ENCODE assay signal across 8 mouse cellular contexts in genomic region chr7:80688556-80689220, GRCm38 (mm10). TPM values are rescaled to one million over a fixed set of nuclear protein-coding genes. Genes with fewer than 3 reads are reported as not detected.
DNase-seq lines count a peak whose midpoint lies in the region; ATAC-seq and TF ChIP-seq lines count a peak whose summit lies in the region.

Crtc3 (minus strand) TSS chr7:80688877.

- no peaks in the 10 kb centered on the region for H3K36me3 ChIP-seq in embryonic facial prominence, embryonic 11.5 days (replicated peaks; ENCODE audit: control insufficient read depth, insufficient read depth, low read depth, low read length)
- no peaks in the 10 kb centered on the region for H3K36me3 ChIP-seq in intestine, postnatal 0 days (ENCODE audit: control insufficient read depth, insufficient read depth)
- no peaks in the 10 kb centered on the region for H3K36me3 ChIP-seq in limb, embryonic 11.5 days (ENCODE audit: control insufficient read depth, insufficient read depth, low read length)
- no peaks in the 10 kb centered on the region for H3K36me3 ChIP-seq in midbrain, embryonic 12.5 days

- H3K4me1 ChIP-seq in embryonic facial prominence, embryonic 11.5 days (ENCODE audit: control insufficient read depth, insufficient read depth, low read length), result no peaks in the 10 kb centered on the region
- H3K4me1 ChIP-seq in intestine, postnatal 0 days (replicated peaks; ENCODE audit: control insufficient read depth, insufficient read depth, low read length), result 0 out of 2 replicates have a peak, but pooled peaks cover 2% of the 10 kb centered on the region
- H3K4me1 ChIP-seq in limb, embryonic 11.5 days (ENCODE audit: control insufficient read depth, insufficient read depth, low read length), result peaks cover 4% of the 10 kb centered on the region; the same call in 1 of the 2 replicates
- peaks cover 14% of the 10 kb centered on the region for H3K4me1 ChIP-seq in midbrain, embryonic 12.5 days

- peak within 1 kb of the TSS; percentile 86 for H3K4me2 ChIP-seq in embryonic facial prominence, embryonic 11.5 days (ENCODE audit: low read depth, low read length)
- H3K4me2 ChIP-seq in intestine, postnatal 0 days (replicated peaks; ENCODE audit: low read depth), result peak within 1 kb of the TSS; percentile 94
- H3K4me2 ChIP-seq in limb, embryonic 11.5 days (ENCODE audit: low read depth, severe bottlenecking), result peak within 1 kb of the TSS; percentile 75
- H3K4me2 ChIP-seq in midbrain, embryonic 12.5 days (replicated peaks), result peak within 1 kb of the TSS; percentile 67

- ATAC-seq in embryonic facial prominence, embryonic 11.5 days (replicated peaks; ENCODE audit: insufficient number of reproducible peaks, low FRiP score, low TSS enrichment, low read depth), result peak; percentile 78
- peak; percentile 55 for ATAC-seq in granulocyte monocyte progenitor cell, adult 5-6 weeks (replicated peaks; ENCODE audit: poor library complexity, severe bottlenecking)
- peak; percentile 85 for ATAC-seq in intestine, postnatal 0 days
- ATAC-seq in limb, embryonic 11.5 days (ENCODE audit: insufficient number of reproducible peaks, low FRiP score, low TSS enrichment, low read depth), result peak; percentile 71
- peak; percentile 85 for ATAC-seq in midbrain, embryonic 12.5 days (ENCODE audit: low FRiP score, low read depth)

- H3K27ac ChIP-seq in embryonic facial prominence, embryonic 11.5 days (replicated peaks; ENCODE audit: low read depth, low read length), result peak within 1 kb of the TSS; percentile 88
- peak within 1 kb of the TSS; percentile 96 for H3K27ac ChIP-seq in intestine, postnatal 0 days (ENCODE audit: low read depth, low read length)
- H3K27ac ChIP-seq in limb, embryonic 11.5 days (replicated peaks; ENCODE audit: low read depth, low read length), result peak within 1 kb of the TSS; percentile 94
- H3K27ac ChIP-seq in midbrain, embryonic 12.5 days (replicated peaks), result peak within 1 kb of the TSS; percentile 96

- H3K4me3 ChIP-seq in embryonic facial prominence, embryonic 11.5 days (ENCODE audit: low read depth, low read length), result peak within 1 kb of the TSS; percentile 83
- H3K4me3 ChIP-seq in intestine, postnatal 0 days (ENCODE audit: low read depth, low read length), result peak within 1 kb of the TSS; percentile 86
- H3K4me3 ChIP-seq in limb, embryonic 11.5 days (ENCODE audit: low read depth, low read length), result peak within 1 kb of the TSS; percentile 80
- peak within 1 kb of the TSS; percentile 76 for H3K4me3 ChIP-seq in midbrain, embryonic 12.5 days

- no peaks in the 10 kb centered on the region for H3K27me3 ChIP-seq in embryonic facial prominence, embryonic 11.5 days (ENCODE audit: control insufficient read depth, insufficient read depth, low read length)
- H3K27me3 ChIP-seq in intestine, postnatal 0 days (replicated peaks; ENCODE audit: control insufficient read depth, insufficient read depth, low read length), result no peaks in the 10 kb centered on the region
- no peaks in the 10 kb centered on the region for H3K27me3 ChIP-seq in limb, embryonic 11.5 days (ENCODE audit: control insufficient read depth, insufficient read depth, low read length)
- H3K27me3 ChIP-seq in midbrain, embryonic 12.5 days, result no peaks in the 10 kb centered on the region

- H3K9ac ChIP-seq in embryonic facial prominence, embryonic 11.5 days (replicated peaks; ENCODE audit: low read length), result peak within 1 kb of the TSS; percentile 95
- peak within 1 kb of the TSS; percentile 93 for H3K9ac ChIP-seq in intestine, postnatal 0 days (ENCODE audit: low read depth, low read length)
- peak within 1 kb of the TSS; percentile 93 for H3K9ac ChIP-seq in limb, embryonic 11.5 days (ENCODE audit: low read length)
- peak within 1 kb of the TSS; percentile 95 for H3K9ac ChIP-seq in midbrain, embryonic 12.5 days (replicated peaks)

- 0% methylated on average over 77 of the region's 83 CpGs for WGBS in embryonic facial prominence, embryonic 11.5 days
- WGBS in intestine, postnatal 0 days, result 1% methylated on average over 56 of the region's 83 CpGs
- WGBS in limb, embryonic 11.5 days, result under 1% methylated on average over 72 of the region's 83 CpGs
- under 1% methylated on average over 83 of the region's 83 CpGs for WGBS in midbrain, embryonic 12.5 days

- no peaks in the 10 kb centered on the region for H3K9me3 ChIP-seq in embryonic facial prominence, embryonic 11.5 days (replicated peaks; ENCODE audit: control insufficient read depth, low read length)
- H3K9me3 ChIP-seq in intestine, postnatal 0 days (ENCODE audit: control insufficient read depth), result no peaks in the 10 kb centered on the region
- no peaks in the 10 kb centered on the region for H3K9me3 ChIP-seq in limb, embryonic 11.5 days (ENCODE audit: control insufficient read depth, low read length)
- H3K9me3 ChIP-seq in midbrain, embryonic 12.5 days, result no peaks in the 10 kb centered on the region

- peak; percentile 70 to 72 for DNase-seq in urinary bladder, adult 18-20 months (ENCODE audit: low spot score in 2 of 2)
- DNase-seq in urinary bladder, postnatal 10 days (ENCODE audit: low spot score), result no peak
- DNase-seq in embryonic facial prominence, embryonic 11.5 days (ENCODE audit: low spot score), result peak; percentile 80
- peak; percentile 76 for DNase-seq in limb, embryonic 11.5 days (ENCODE audit: low spot score)
- peak; percentile 59 for DNase-seq in skeletal muscle tissue, adult 2 months (ENCODE audit: low read depth, low spot score)

- peak; percentile 34 for TF ChIP-seq CTCF in intestine, postnatal 0 days (IDR thresholded peaks at IDR 0.05; ENCODE audit: low read depth)

RNA-seq across cellular contexts. Expression of gene Crtc3, which starts in this region (rescaled TPM):
- 8.4 and 9.7 TPM in 2 replicates for polyA plus RNA-seq in embryonic facial prominence, embryonic 11.5 days (2014; fragmentation: Nextera tagmentation; extraction: Ambion mirVana)
- total RNA-seq in granulocyte monocyte progenitor cell, adult 5-6 weeks (2014; fragmentation: Nextera tagmentation), result 21.7 and 33.0 TPM in 2 replicates
- total RNA-seq in granulocyte monocyte progenitor cell, adult 5-6 weeks (2017), result 6.2 and 6.8 TPM in 2 replicates
- polyA plus RNA-seq in intestine, postnatal 0 days (2015; fragmentation: Nextera tagmentation; extraction: Ambion mirVana), result 11.5 and 13.8 TPM in 2 replicates
- polyA plus RNA-seq in limb, embryonic 11.5 days (2014; fragmentation: Nextera tagmentation; extraction: Ambion mirVana), result 14.8 and 18.7 TPM in 2 replicates
- 12.6 and 13.7 TPM in 2 replicates for polyA plus RNA-seq in midbrain, embryonic 12.5 days (2016; fragmentation: Nextera tagmentation; extraction: Ambion mirVana)
